Mouse (Mus musculus) T-helper 2 cell (primary cell): ENCODE measurements at regions not wholly inside any gene's neighbourhood (a gene's known extent, or its start where the extent isn't known, plus 50 kb on each side); places are given as distances from the start of the nearest gene placed in this dataset.

Experiments
- in situ Hi-C: fragments of 300-600 bp; cut with MboI, MseI; formaldehyde crosslinking; loops from one replicate; pipeline ENCODE4 v1.15.1; 2025; ENCODE audit warnings: high pct_unique_total_duplicates

DNA sequence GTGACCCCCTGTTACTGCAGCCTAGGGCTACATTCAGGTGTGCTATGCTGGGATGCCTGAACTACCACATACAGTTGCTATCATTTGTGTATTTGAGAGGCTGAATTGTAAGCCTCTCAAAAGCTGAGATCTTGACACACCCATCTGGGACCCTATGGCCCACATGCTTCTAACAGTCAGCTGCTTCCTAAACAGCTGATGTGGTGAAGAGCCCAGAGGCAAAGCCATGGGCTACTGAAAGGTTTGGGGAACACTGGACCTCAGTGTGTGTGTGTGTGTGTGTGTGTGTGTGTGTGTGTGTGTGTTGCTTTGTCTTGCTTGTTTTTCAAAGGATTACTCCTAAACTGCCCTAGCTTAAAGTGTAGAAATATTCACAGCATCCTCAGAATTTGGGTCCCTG lies 75.0 kb downstream of the Lbh start:
- in situ Hi-C loops, result no loop called here

GRCm38 (mm10) chr17:72993626-72994025 lies 75.5 kb downstream of the Lbh start:
- in situ Hi-C loops, result no loop called here

DNA sequence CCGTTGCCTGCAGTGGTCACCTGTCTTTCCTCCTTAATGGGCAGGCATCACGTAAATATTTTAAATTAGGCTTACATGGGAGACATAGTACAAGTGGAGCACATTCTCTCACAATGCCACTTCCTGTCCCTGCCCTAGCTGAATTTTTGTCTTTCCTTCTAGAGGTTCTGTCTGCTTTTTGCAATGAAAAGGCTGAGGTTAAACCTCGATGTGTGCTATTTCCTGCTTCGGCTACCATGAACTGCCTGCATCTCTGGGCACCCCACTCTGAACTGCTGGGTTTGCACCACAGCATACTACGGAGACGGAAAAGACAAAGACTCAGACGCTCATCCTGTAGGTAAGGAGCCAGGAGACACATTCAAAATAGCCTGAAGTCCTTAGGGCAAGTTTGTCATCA lies 78.4 kb downstream of the Lbh start:
- in situ Hi-C loops, result no loop called here

- in situ Hi-C loops, result no loop called here
Measured at GRCm38 (mm10) chr17:72997301-72997921, 79.3 kb downstream of the Lbh start.

- in situ Hi-C loops, result loop anchor here (5.0 kb wide), 1 partner anchor 48 kb away; no protein-coding TSS in a partner anchor
Measured at GRCm38 (mm10) chr17:73005100-73005499, 87.0 kb downstream of the Lbh start.

DNA sequence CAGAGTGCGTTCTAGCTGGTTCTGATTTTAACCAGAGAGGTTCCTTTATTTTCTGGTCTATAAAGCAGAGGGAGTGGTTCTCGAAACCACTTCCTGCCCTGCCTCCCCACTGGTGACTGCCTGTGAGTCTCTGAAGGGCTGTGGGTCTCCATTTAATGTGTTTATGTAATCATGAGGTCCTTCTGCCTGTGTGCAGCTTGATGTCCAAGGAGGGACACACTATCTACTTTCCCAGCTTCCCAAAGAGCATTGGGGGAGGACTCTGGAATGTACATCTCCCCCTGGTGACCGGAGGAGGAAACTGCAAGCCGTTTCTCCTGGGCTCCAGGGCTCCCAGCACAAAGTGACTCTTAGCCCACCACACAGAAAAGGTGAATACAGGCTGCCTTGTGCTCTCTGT lies 90.8 kb downstream of the Lbh start:
- in situ Hi-C loops, result loop anchor here (5.0 kb wide), 1 partner anchor 52 kb away; no protein-coding TSS in a partner anchor

GRCm38 (mm10) chr17:73009962-73010361 lies 91.9 kb downstream of the Lbh start:
- in situ Hi-C loops, result loop anchor here (5.0 kb wide), 1 partner anchor 53 kb away; no protein-coding TSS in a partner anchor

GRCm38 (mm10) chr17:73012356-73012755 lies 94.3 kb downstream of the Lbh start:
- in situ Hi-C loops, result no loop called here

DNA sequence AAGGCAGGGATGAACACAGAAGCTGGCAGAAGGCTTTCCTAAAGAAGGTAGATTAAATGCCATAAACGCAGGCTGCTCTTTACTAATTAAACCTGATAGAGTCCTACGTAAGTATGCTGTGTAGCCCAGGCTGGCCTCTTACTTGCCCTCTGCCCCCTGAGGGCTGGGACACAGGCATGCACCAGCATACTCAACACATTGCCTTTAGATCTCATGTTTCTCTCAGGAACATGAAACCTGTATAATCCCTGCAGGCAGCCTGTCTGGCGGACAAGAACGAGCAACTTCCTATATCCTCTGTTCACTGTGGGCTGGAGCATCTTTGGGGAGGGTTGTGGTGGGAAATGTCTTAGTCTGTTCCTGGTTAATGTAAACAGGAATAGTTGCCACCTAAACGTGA lies 94.8 kb upstream of the Lclat1 start:
- in situ Hi-C loops, result no loop called here

- in situ Hi-C loops, result no loop called here
Measured at GRCm38 (mm10) chr17:73014090-73014853, 93.5 kb upstream of the Lclat1 start.

DNA sequence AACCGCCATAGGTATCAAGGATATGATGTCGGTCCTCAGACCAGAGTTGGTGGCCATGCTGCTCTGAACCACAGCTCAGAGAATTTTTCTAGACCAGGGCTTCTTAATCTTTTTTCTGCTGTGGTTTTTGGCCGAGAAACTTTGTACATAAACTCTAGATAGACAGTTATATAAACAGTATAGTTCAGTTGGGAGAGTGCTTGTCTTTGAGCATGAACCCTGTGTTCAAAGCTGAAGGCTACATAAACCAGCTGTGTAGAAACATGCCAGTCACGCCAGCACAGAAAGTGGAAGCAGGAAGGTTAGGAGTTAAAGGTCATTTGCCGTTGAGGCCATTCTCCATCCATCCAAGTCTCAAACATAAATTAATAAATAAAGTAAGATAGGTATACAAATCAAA lies 90.6 kb upstream of the Lclat1 start:
- in situ Hi-C loops, result no loop called here

- in situ Hi-C loops, result no loop called here
Measured at GRCm38 (mm10) chr17:73022630-73023051, 85.1 kb upstream of the Lclat1 start.

GRCm38 (mm10) chr17:73023362-73024107 lies 84.2 kb upstream of the Lclat1 start:
- in situ Hi-C loops, result no loop called here

- in situ Hi-C loops, result no loop called here
Measured at GRCm38 (mm10) chr17:73027122-73027521, 80.7 kb upstream of the Lclat1 start.

- in situ Hi-C loops, result no loop called here
Measured at GRCm38 (mm10) chr17:73031796-73032195, 76.0 kb upstream of the Lclat1 start.

DNA sequence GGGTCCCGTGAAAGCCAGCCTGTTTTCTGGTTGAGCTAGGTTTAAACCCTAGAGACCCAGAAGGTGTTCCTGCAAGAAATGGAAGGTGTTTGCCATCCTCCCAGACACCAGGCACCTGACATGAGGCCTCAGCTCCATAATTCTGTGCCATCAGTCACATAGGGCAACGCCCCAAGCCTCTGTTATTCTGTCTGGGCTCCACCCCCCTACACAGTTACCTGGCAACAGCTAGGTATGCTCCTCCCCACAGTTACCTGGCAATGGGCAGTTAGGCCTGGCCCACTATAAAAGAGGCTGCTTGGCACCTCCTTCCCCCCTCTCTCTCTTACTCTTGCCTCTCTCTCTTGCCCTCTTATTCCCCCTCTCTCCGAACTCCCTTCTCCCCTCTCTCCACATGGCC lies 75.5 kb upstream of the Lclat1 start:
- in situ Hi-C loops, result no loop called here

GRCm38 (mm10) chr17:73034420-73034819 lies 73.4 kb upstream of the Lclat1 start:
- in situ Hi-C loops, result no loop called here

GRCm38 (mm10) chr17:73034981-73035481 lies 72.8 kb upstream of the Lclat1 start:
- in situ Hi-C loops, result no loop called here

DNA sequence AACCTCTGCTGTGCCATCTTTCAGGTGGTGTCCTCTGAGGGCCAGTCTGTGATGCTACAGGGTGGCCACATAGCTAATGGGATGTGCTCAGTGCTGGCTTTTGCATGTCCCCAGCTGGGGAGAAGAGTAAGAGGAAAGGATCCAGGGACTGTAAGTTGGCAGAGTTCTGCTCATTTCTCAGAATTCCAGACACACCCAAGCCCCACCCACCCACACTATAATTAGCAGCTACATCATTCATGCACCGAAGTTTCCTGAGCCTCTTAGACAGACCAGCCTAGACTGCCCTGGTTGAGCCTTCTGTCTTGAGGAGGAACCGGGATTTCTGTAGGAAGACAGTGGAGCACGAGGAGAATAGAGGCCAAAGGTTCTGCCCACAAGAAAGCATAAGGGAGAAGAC lies 70.9 kb upstream of the Lclat1 start:
- in situ Hi-C loops, result no loop called here

DNA sequence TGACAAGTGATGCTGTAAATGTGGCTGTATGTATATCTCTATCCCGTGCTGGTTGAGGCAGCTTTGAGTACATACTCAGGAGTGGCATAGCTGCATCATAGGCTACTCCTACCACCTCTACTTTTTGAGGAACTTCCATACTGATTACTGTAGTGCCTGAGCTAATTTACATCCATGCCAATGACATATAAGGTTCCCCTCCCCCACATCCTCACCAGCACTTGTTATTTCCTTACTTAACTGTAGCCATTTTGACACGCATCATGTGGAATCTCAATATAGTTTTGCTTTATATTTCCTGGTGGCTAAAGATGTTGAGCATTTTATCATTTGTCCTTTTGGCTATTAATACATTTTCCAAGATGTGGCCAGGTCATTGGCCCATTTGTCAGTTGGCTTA lies 69.2 kb upstream of the Lclat1 start:
- in situ Hi-C loops, result no loop called here

DNA sequence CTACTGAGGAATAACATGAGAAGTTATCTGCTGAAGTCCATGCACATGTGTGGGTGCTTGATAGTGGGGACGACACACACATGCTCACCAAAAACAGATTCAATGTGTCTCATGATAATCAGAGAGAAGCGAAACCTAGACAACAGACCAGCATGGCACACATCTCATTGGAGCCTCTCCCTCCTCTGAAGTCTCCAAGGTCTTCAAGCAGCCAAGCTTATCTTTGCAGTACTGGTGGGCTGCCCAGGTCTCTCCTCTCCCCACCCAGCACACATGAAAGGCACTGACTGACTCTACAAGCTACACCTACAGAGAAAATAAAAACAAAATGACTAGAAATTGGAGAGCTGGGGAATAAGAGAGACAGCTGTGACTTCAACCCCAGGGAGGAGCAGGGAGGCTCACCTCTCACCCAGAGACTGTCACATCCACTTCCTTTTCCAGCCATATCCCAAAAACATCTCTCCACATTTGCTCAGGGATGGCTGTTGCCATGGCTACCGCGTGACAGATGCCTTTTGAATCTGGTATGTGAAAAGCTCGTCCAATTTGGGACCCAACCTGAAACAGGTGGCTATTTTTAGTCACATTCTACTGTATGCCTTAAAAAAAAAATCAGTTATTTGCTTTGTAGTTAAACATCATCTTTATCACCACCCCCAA lies 62.7 kb upstream of the Lclat1 start:
- in situ Hi-C loops, result no loop called here

GRCm38 (mm10) chr17:73046985-73047384 lies 60.8 kb upstream of the Lclat1 start:
- in situ Hi-C loops, result no loop called here
